Mouse (Mus musculus): ENCODE measurements around the gene 4930503E14Rik.
"Not testable (repeated sequence)": the region's sequence is repeated elsewhere in the genome, so short reads cannot be mapped to it uniquely, and the experiment has no call there.

The 4930503E14Rik gene

GRCm38 (mm10) chr14:44213154-44213553 lies at the start of gene 4930503E14Rik:
4930503E14Rik (minus strand) TSS chr14:44213254.
- not testable (repeated sequence) for DNase-seq

DNA sequence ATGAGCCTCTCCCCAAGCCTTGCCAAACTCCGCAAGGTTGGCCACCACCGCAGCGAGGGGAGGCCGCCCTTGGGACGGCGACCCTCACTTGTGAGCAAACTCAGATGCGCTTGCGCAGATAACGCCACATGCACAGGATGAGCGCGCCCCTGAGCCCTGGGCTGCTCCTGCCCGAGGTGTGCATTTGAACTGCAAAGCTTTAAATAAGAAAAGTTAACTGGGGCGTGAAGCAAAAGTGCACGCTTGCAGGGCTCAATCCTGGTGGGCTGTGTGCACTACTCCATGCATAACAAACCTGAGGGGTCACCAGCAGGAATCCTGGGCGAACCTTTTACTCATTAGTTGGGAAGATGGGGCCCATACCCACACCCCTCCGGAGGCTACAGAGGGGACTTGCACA lies 35.0 kb upstream of the 4930503E14Rik start:
- no peak for DNase-seq

DNA sequence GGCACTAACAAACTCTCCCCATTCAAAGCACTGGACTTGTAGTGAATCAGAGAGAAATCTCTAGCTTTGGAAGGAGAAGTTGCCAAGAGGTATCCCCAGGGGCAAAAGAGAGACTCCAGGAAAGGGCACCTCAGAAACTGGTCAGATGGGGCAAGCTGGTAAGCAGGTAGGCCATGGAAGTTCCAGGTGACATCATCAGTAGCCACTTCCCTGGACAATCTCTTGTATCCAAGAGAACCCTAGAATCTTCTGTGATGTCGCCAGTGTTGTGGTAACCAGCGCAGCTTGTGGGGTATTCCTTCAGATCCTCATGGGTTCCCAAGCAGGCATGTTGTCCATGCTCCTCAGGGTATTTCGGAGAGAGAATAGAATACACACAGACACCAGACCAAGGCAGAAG lies 15.7 kb downstream of the 4930503E14Rik start, which contains the start of gene Gm8212:
Gene Gm8212, plus strand, starts transcription at position 301 of the 400 bp plus-strand sequence.
- not testable (repeated sequence) for DNase-seq

DNA sequence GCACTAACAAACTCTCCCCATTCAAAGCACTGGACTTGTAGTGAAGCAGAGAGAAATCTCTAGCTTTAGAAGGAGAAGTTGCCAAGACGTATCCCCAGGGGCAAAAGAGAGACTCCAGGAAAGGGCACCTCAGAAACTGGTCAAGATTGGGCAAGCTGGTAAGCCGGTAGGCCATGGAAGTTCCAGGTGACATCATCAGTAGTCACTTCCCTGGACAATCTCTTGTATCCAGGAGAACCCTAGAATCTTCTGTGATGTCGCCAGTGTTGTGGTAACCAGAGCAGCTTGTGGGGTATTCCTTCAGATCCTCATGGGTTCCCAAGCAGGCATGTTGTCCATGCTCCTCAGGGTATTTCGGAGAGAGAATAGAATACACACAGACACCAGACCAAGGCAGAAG lies 89.5 kb downstream of the 4930503E14Rik start, which contains the start of gene Gm3327:
Gene Gm3327, plus strand, starts transcription at position 301 of the 400 bp plus-strand sequence.
- not testable (repeated sequence) for DNase-seq
